Mouse (Mus musculus) midbrain, embryonic 14.5 days (tissue): ENCODE data around the gene Nox3. TPM values are rescaled to one million over a fixed set of nuclear protein-coding genes. Genes with fewer than 3 reads are reported as not detected.

Experiments used
- ATAC-seq: fragments of 200-750 bp; cut with Nextera tagmentation; 2 replicates; pipeline ENCODE4 v1.8.0; 2017; ENCODE audit warnings: moderate number of reproducible peaks, moderate library complexity; ENCODE audit not compliant: low FRiP score, low TSS enrichment
- DNase-seq: peaks from one replicate; pipeline ENCODE4 v3.0.0-alpha.2; 2015
- H3K27ac ChIP-seq: fragments of 300-500 bp; sonication (generic); replicated peaks from 2 replicates; pipeline ENCODE4 v1.5.1; 2014; ENCODE audit warnings: mild to moderate bottlenecking, low read depth, low read length, moderate library complexity
- H3K27me3 ChIP-seq: fragments of 300-500 bp; sonication (generic); 2 replicates; pipeline ENCODE4 v1.6.1; 2014; ENCODE audit warnings: low read length, control low read depth, mixed read lengths; ENCODE audit not compliant: control insufficient read depth, insufficient read depth
- H3K36me3 ChIP-seq: fragments of 300-500 bp; sonication (generic); 2 replicates; pipeline ENCODE4 v1.6.1; 2014; ENCODE audit warnings: low read length, control low read depth; ENCODE audit not compliant: control insufficient read depth, insufficient read depth
- H3K4me1 ChIP-seq: fragments of 300-500 bp; sonication (generic); 2 replicates; pipeline ENCODE4 v1.6.1; 2014; ENCODE audit warnings: mild to moderate bottlenecking, antibody characterized with exemption, low read length, control low read depth; ENCODE audit not compliant: control insufficient read depth, insufficient read depth
- H3K4me2 ChIP-seq: fragments of 300-500 bp; sonication (generic); 2 replicates; pipeline ENCODE4 v1.6.1; 2014; ENCODE audit warnings: mild to moderate bottlenecking, low read length, moderate library complexity
- H3K4me3 ChIP-seq: fragments of 300-500 bp; sonication (generic); replicated peaks from 2 replicates; pipeline ENCODE4 v1.5.1; 2014; ENCODE audit warnings: low read depth, low read length
- H3K9ac ChIP-seq: fragments of 300-500 bp; sonication (generic); replicated peaks from 2 replicates; pipeline ENCODE4 v1.6.1; 2014; ENCODE audit warnings: mild to moderate bottlenecking, low read length, moderate library complexity
- H3K9me3 ChIP-seq: fragments of 300-500 bp; sonication (generic); 2 replicates; pipeline ENCODE4 v1.6.1; 2016; ENCODE audit warnings: low read length, control low read depth, mixed read lengths; ENCODE audit not compliant: control insufficient read depth
- WGBS: fragments of 180-500 bp; shearing (Covaris S2); extraction: QIAGEN DNeasy Blood & Tissue Kit; methylation state at CpG from one replicate; pipeline ENCODE4 v1.1.7; 2014; 5-methylcytosine and 5-hydroxymethylcytosine counted together
- polyA plus RNA-seq: library from polyadenylated mRNA; unstranded; fragments of >200 nt; fragmentation: Nextera tagmentation; extraction: Ambion mirVana; gene quantifications from 2 replicates; pipeline ENCODE4 v1.2.1, GENCODE M21; 2014

The Nox3 gene
- not detected in 2 replicates for polyA plus RNA-seq

DNA sequence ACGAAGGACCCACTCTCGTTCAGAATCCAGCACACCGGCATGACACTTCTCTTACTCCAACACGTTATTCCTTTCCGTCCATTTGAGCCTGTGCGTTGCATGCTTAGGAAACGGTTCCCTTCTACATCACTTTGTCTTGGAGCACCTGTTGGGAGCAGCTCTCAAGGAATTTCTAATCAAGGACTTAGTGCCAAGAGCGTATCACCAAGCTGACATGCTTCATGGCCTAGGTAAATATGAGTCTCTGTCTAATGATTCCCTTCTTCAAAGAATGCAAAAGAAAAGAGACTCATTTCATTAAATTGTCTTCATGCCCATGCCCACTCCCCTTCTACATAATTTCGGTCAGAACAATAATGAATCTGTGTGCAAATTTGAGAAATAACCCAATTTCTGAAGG, at the start of gene Nox3:
Nox3 (minus strand) TSS at position 101 of the 400 bp plus-strand sequence.
- Histone ChIP-seq H3K9me3 (no peaks in the 10 kb centered on the region), H3K27me3 (no peaks in the 10 kb centered on the region), H3K36me3 (no peaks in the 10 kb centered on the region), H3K4me3 (no peak within 1 kb of the TSS), H3K4me1 (no peaks in the 10 kb centered on the region), H3K9ac (no peak within 1 kb of the TSS), H3K4me2 (no peak within 1 kb of the TSS), H3K27ac (no peak within 1 kb of the TSS)
- 92% methylated on average over 9 of the region's 9 CpGs for whole genome bisulfite sequencing
- DNase-seq (no peak), ATAC-seq (no peak)

GRCm38 (mm10) chr17:3744402-3744801, 48.3 kb upstream of the Nox3 start:
- Histone ChIP-seq H3K4me2 (no peak overlapping the region), H3K27ac (no peak overlapping the region), H3K4me1 (no peaks in the 10 kb centered on the region), H3K9ac (no peak overlapping the region), H3K36me3 (no peaks in the 10 kb centered on the region), H3K27me3 (no peaks in the 10 kb centered on the region), H3K9me3 (no peaks in the 10 kb centered on the region), H3K4me3 (no peak overlapping the region)
- ATAC-seq (no peak), DNase-seq (no peak)
- WGBS: 82% methylated on average over 2 of the region's 2 CpGs

GRCm38 (mm10) chr17:3736936-3737335, 40.9 kb upstream of the Nox3 start:
- no peaks in the 10 kb centered on the region for H3K4me1 ChIP-seq
- H3K9ac ChIP-seq: no peak overlapping the region
- no peaks in the 10 kb centered on the region for H3K27me3 ChIP-seq
- H3K27ac ChIP-seq: no peak overlapping the region
- H3K36me3 ChIP-seq: no peaks in the 10 kb centered on the region
- H3K4me2 ChIP-seq: no peak overlapping the region
- ATAC-seq (no peak), DNase-seq (no peak)
- H3K4me3 ChIP-seq: no peak overlapping the region
- no peaks in the 10 kb centered on the region for H3K9me3 ChIP-seq
- WGBS: 81% methylated on average over 2 of the region's 2 CpGs

DNA sequence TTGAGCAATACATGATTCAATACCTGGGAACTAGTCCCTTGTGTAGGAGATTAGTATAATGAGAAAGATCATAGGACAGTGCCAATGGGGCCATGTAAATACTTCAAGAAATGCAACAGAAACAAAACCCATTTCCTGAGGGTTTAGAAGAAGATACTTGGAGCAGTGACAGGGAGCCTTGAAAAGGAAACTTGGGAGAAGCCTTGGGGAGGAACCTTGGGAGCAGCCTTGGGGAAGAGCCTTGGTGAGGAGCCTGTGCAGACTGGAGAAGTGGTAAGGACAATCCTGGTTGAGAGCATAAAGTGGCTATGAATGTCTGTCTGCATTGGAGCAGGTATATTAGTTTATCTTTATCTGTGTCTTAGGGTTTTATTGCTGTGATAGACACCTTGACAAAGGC, 38.2 kb upstream of the Nox3 start:
- H3K4me1 ChIP-seq: no peaks in the 10 kb centered on the region
- H3K9me3 ChIP-seq: no peaks in the 10 kb centered on the region
- no peaks in the 10 kb centered on the region for H3K36me3 ChIP-seq
- DNase-seq: no peak
- no peak overlapping the region for H3K9ac ChIP-seq
- H3K27me3 ChIP-seq: no peaks in the 10 kb centered on the region
- H3K4me3 ChIP-seq: no peak overlapping the region
- H3K27ac ChIP-seq: no peak overlapping the region
- no peak overlapping the region for H3K4me2 ChIP-seq
- no peak for ATAC-seq

DNA sequence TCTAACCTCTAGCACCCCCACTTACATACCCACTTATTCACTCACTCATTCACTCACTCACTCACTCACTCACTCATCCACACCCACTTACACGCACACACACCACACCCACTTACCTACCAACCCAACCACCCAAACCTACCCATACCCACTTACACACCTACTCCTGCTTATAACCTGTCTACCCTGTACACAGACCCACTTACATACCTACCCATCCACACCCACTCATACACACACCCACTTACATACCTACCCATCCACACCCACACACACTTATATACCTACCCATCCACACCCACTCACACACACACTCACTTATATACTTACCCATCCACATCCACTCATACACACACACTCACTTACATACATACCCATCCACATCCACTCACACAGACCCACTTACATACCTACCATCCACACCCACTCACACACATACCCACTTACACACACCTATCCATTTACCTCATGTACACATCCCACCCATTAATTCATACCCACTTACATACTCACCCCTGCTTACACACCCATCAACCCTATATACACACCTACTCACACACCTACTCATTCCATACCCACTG, 9.4 kb upstream of the Nox3 start:
- ATAC-seq (no peak), DNase-seq (no peak)
- no peak overlapping the region for H3K4me3 ChIP-seq

GRCm38 (mm10) chr17:3702320-3702719, 6.3 kb upstream of the Nox3 start:
- Histone ChIP-seq H3K9me3 (no peaks in the 10 kb centered on the region), H3K4me2 (no peak overlapping the region), H3K4me1 (no peaks in the 10 kb centered on the region), H3K27me3 (no peaks in the 10 kb centered on the region), H3K9ac (no peak overlapping the region), H3K27ac (no peak overlapping the region), H3K36me3 (no peaks in the 10 kb centered on the region), H3K4me3 (no peak overlapping the region)
- WGBS: 60% methylated on average over 3 of the region's 3 CpGs
- ATAC-seq (no peak), DNase-seq (no peak)

More for the DNA sequence above, 9.4 kb upstream of the Nox3 start:
- H3K9me3 ChIP-seq: no peaks in the 10 kb centered on the region
- no peaks in the 10 kb centered on the region for H3K27me3 ChIP-seq
- 95% methylated on average over 1 of the region's 1 CpGs for WGBS
- H3K9ac ChIP-seq: no peak overlapping the region
- H3K4me1 ChIP-seq: no peaks in the 10 kb centered on the region
- no peaks in the 10 kb centered on the region for H3K36me3 ChIP-seq
- H3K27ac ChIP-seq: no peak overlapping the region
- H3K4me2 ChIP-seq: no peak overlapping the region

- Histone ChIP-seq H3K4me1 (peaks cover 9% of the 10 kb centered on the region; the same call in 1 of the 2 replicates), H3K27me3 (no peaks in the 10 kb centered on the region), H3K9me3 (no peaks in the 10 kb centered on the region), H3K4me2 (no peak overlapping the region), H3K4me3 (no peak overlapping the region), H3K9ac (no peak overlapping the region), H3K36me3 (no peaks in the 10 kb centered on the region), H3K27ac (no peak overlapping the region)
- no peak for ATAC-seq
- no peak for DNase-seq
- WGBS: 65% methylated on average over 8 of the region's 8 CpGs
Measured at GRCm38 (mm10) chr17:3692817-3693216, 3.2 kb downstream of the Nox3 start.

DNA sequence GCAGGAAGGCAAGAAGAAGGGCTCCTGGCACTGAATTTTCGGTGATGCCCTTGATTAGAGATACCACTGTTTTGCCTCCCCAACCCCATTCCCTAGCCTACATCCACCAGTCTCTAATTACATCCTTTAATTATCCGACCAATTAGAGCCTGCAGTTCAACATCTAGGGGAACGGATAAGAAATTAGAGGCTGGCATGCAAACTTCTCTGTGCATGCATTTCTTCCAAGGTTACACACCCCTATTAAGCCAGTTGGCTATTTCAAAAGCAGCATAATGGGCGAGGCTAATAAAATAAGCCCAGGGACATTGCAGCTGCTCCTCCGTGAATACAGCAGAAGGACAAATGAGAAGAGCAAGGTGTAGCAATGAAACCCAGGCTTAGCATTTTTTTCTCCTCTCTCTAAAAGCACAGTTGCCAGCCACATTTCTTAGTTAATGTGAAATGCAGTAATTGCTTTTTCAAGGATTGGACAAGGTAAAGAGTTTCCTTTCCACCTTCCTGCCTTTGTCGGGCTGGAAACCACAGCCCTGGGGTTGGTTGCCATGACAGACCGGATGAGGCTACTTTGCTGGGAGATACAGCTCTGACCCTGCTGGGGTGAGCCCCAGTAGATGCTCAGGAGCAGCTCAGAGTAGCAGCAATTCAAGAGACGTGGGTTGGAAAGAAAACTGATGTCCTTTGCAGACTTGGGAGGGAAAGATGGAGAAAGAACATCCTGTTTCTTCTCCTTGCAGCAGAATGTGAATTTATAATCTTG, 5.4 kb downstream of the Nox3 start:
- no peaks in the 10 kb centered on the region for H3K27me3 ChIP-seq
- H3K4me2 ChIP-seq: no peak overlapping the region
- peaks cover 9% of the 10 kb centered on the region; the same call in 1 of the 2 replicates for H3K4me1 ChIP-seq
- H3K9me3 ChIP-seq: no peaks in the 10 kb centered on the region
- no peak for ATAC-seq
- H3K36me3 ChIP-seq: no peaks in the 10 kb centered on the region
- H3K4me3 ChIP-seq: no peak overlapping the region
- 58% methylated on average over 8 of the region's 8 CpGs for WGBS
- DNase-seq: peak; percentile 18
- no peak overlapping the region for H3K9ac ChIP-seq
- 0 out of 2 replicates have a peak overlapping the region, but pooled peaks have one; percentile 33 for H3K27ac ChIP-seq

DNA sequence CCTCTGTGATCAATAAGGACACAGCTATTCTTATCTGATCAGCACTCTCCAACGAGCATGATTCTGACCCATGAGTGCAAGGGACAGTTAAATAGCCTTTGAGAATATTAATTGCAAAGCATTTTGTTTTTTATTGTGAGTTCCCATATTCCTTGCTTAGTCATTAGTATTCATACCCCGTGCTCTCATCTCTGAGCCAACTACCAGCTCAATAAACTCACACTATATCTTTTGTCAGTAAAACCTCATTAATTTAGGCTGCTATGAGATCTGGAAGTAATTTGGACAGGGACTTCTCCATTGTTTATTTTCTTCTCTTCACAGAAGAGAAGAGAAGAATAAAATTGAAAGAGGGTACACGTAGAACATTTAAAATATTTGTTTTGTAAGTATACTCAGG, 12.4 kb downstream of the Nox3 start:
- no peaks in the 10 kb centered on the region for H3K36me3 ChIP-seq
- H3K4me2 ChIP-seq: no peak overlapping the region
- DNase-seq (no peak), ATAC-seq (no peak)
- no peaks in the 10 kb centered on the region for H3K9me3 ChIP-seq
- H3K9ac ChIP-seq: no peak overlapping the region
- H3K27ac ChIP-seq: no peak overlapping the region
- H3K4me3 ChIP-seq: no peak overlapping the region
- WGBS: 60% methylated on average over 3 of the region's 3 CpGs
- H3K4me1 ChIP-seq: no peaks in the 10 kb centered on the region
- H3K27me3 ChIP-seq: no peaks in the 10 kb centered on the region
